Mouse (Mus musculus) lung, embryonic 15.5 days (tissue): ENCODE data around the gene Rapgef4. TPM values are rescaled to one million over a fixed set of nuclear protein-coding genes. Genes with fewer than 3 reads are reported as not detected.

Experiments
- ATAC-seq: fragments of 200-750 bp; cut with Nextera tagmentation; 2 replicates; pipeline ENCODE4 v1.8.0; 2017; ENCODE audit warnings: moderate number of reproducible peaks, borderline replicate concordance; ENCODE audit not compliant: low FRiP score, low TSS enrichment; ENCODE audit errors: extremely low read depth
- H3K27ac ChIP-seq: fragments of 300-500 bp; sonication (generic); 2 replicates; pipeline ENCODE4 v1.5.1; 2015; ENCODE audit warnings: moderate library complexity, mild to moderate bottlenecking, inconsistent platforms
- H3K27me3 ChIP-seq: fragments of 300-500 bp; sonication (generic); 2 replicates; pipeline ENCODE4 v1.6.1; 2015; ENCODE audit warnings: inconsistent platforms
- H3K36me3 ChIP-seq: fragments of 300-500 bp; sonication (generic); 2 replicates; pipeline ENCODE4 v1.6.1; 2015; ENCODE audit warnings: inconsistent platforms
- H3K4me1 ChIP-seq: fragments of 300-500 bp; sonication (generic); 2 replicates; pipeline ENCODE4 v1.6.1; 2015; ENCODE audit warnings: inconsistent platforms
- H3K4me2 ChIP-seq: fragments of 300-500 bp; sonication (generic); 2 replicates; pipeline ENCODE4 v1.6.1; 2015; ENCODE audit warnings: inconsistent platforms, mild to moderate bottlenecking, moderate library complexity
- H3K4me3 ChIP-seq: fragments of 300-500 bp; sonication (generic); 2 replicates; pipeline ENCODE4 v1.5.1; 2015; ENCODE audit warnings: mild to moderate bottlenecking, inconsistent platforms
- H3K9ac ChIP-seq: fragments of 300-500 bp; sonication (generic); 2 replicates; pipeline ENCODE4 v1.6.1; 2015; ENCODE audit warnings: inconsistent platforms
- H3K9me3 ChIP-seq: fragments of 300-500 bp; sonication (generic); 2 replicates; pipeline ENCODE4 v1.6.1; 2016; ENCODE audit warnings: inconsistent platforms
- WGBS: fragments of 180-500 bp; shearing (Covaris S2); methylation state at CpG from one replicate; pipeline ENCODE4 v1.1.7; 2015; 5-methylcytosine and 5-hydroxymethylcytosine counted together
- polyA plus RNA-seq: library from polyadenylated mRNA; unstranded; fragments of >200 nt; fragmentation: Nextera tagmentation; extraction: Ambion mirVana; gene quantifications from 2 replicates; pipeline ENCODE4 v1.2.1, GENCODE M21; 2015

The Rapgef4 gene
- polyA plus RNA-seq, 1 experiment from 2014 or later, result 5.0 TPM

GRCm38 (mm10) chr2:72252510-72253505 is 271.8 kb downstream of the Rapgef4 start:
- ATAC-seq, result no peak
- 66% methylated on average over 18 of the region's 18 CpGs for WGBS
- Histone ChIP-seq H3K4me3 (no peak overlapping the region), H3K27ac (no peak overlapping the region), H3K36me3 (no peaks in the 10 kb centered on the region), H3K4me2 (no peak overlapping the region), H3K9me3 (no peaks in the 10 kb centered on the region), H3K4me1 (peaks cover 17% of the 10 kb centered on the region), H3K27me3 (no peaks in the 10 kb centered on the region), H3K9ac (no peak overlapping the region)

- H3K4me2 ChIP-seq, result 0 out of 2 replicates have a peak overlapping the region, but pooled peaks have one; percentile 50
- H3K9me3 ChIP-seq, result no peaks in the 10 kb centered on the region
- peaks cover 17% of the 10 kb centered on the region for H3K4me1 ChIP-seq
- WGBS, result 53% methylated on average over 4 of the region's 4 CpGs
- ATAC-seq, result no peak
- no peaks in the 10 kb centered on the region for H3K36me3 ChIP-seq
- H3K27ac ChIP-seq, result no peak overlapping the region
- H3K9ac ChIP-seq, result no peak overlapping the region
- H3K4me3 ChIP-seq, result no peak overlapping the region
- no peaks in the 10 kb centered on the region for H3K27me3 ChIP-seq
Measured at GRCm38 (mm10) chr2:72253882-72254281, 272.8 kb downstream of the Rapgef4 start.

- Histone ChIP-seq H3K27ac (no peak overlapping the region), H3K9me3 (no peaks in the 10 kb centered on the region), H3K27me3 (no peaks in the 10 kb centered on the region), H3K4me3 (peak overlapping the region; percentile 15; the same call in 1 of the 2 replicates), H3K36me3 (no peaks in the 10 kb centered on the region), H3K4me1 (peaks cover 17% of the 10 kb centered on the region), H3K9ac (no peak overlapping the region), H3K4me2 (peak overlapping the region; percentile 50)
- no peak for ATAC-seq
- 25% methylated on average over 14 of the region's 14 CpGs for WGBS
Measured at GRCm38 (mm10) chr2:72254813-72255582, 274.0 kb downstream of the Rapgef4 start.

GRCm38 (mm10) chr2:72260704-72261103 is 279.7 kb downstream of the Rapgef4 start:
- ATAC-seq, result no peak
- no peak overlapping the region for H3K9ac ChIP-seq
- no peaks in the 10 kb centered on the region for H3K36me3 ChIP-seq
- H3K4me3 ChIP-seq, result no peak overlapping the region
- no peaks in the 10 kb centered on the region for H3K4me1 ChIP-seq
- no peak overlapping the region for H3K27ac ChIP-seq
- 95% methylated on average over 1 of the region's 1 CpGs for WGBS
- no peak overlapping the region for H3K4me2 ChIP-seq
- no peaks in the 10 kb centered on the region for H3K9me3 ChIP-seq
- no peaks in the 10 kb centered on the region for H3K27me3 ChIP-seq

- Histone ChIP-seq H3K4me1 (no peaks in the 10 kb centered on the region), H3K4me2 (no peak overlapping the region), H3K4me3 (no peak overlapping the region), H3K27ac (no peak overlapping the region), H3K9me3 (no peaks in the 10 kb centered on the region), H3K9ac (no peak overlapping the region), H3K36me3 (no peaks in the 10 kb centered on the region), H3K27me3 (no peaks in the 10 kb centered on the region)
- 68% methylated on average over 6 of the region's 6 CpGs for WGBS
- no peak for ATAC-seq
Measured at GRCm38 (mm10) chr2:72262814-72263480, 281.9 kb downstream of the Rapgef4 start.

- no peak for ATAC-seq
- no peak overlapping the region for H3K4me3 ChIP-seq
- WGBS, result 87% methylated on average over 6 of the region's 6 CpGs
- H3K27me3 ChIP-seq, result no peaks in the 10 kb centered on the region
- H3K27ac ChIP-seq, result no peak overlapping the region
- H3K4me1 ChIP-seq, result peaks cover 4% of the 10 kb centered on the region
- H3K4me2 ChIP-seq, result no peak overlapping the region
- H3K9me3 ChIP-seq, result no peaks in the 10 kb centered on the region
- no peaks in the 10 kb centered on the region for H3K36me3 ChIP-seq
- H3K9ac ChIP-seq, result no peak overlapping the region
Measured at GRCm38 (mm10) chr2:72267390-72267789, 286.4 kb downstream of the Rapgef4 start.

- H3K4me1 ChIP-seq, result peaks cover 4% of the 10 kb centered on the region
- no peaks in the 10 kb centered on the region for H3K9me3 ChIP-seq
- H3K36me3 ChIP-seq, result no peaks in the 10 kb centered on the region
- 0 out of 2 replicates have a peak overlapping the region, but pooled peaks have one; percentile 20 for H3K27ac ChIP-seq
- H3K4me3 ChIP-seq, result no peak overlapping the region
- H3K9ac ChIP-seq, result no peak overlapping the region
- H3K4me2 ChIP-seq, result no peak overlapping the region
- no peak; the same call in 1 of the 2 replicates for ATAC-seq
- H3K27me3 ChIP-seq, result no peaks in the 10 kb centered on the region
- WGBS, result 52% methylated on average over 4 of the region's 4 CpGs
Measured at GRCm38 (mm10) chr2:72269651-72270341, 288.8 kb downstream of the Rapgef4 start.

- H3K4me2 ChIP-seq, result no peak overlapping the region
- H3K9ac ChIP-seq, result no peak overlapping the region
- 75% methylated on average over 4 of the region's 4 CpGs for WGBS
- no peak overlapping the region for H3K4me3 ChIP-seq
- H3K27ac ChIP-seq, result no peak overlapping the region
- H3K9me3 ChIP-seq, result no peaks in the 10 kb centered on the region
- no peaks in the 10 kb centered on the region for H3K27me3 ChIP-seq
- H3K36me3 ChIP-seq, result no peaks in the 10 kb centered on the region
- H3K4me1 ChIP-seq, result peaks cover 3% of the 10 kb centered on the region; the same call in 1 of the 2 replicates
- no peak for ATAC-seq
Measured at GRCm38 (mm10) chr2:72278247-72278873, 297.3 kb downstream of the Rapgef4 start.

GRCm38 (mm10) chr2:72280524-72280923 is 299.5 kb downstream of the Rapgef4 start:
- no peak for ATAC-seq
- Histone ChIP-seq H3K4me3 (no peak overlapping the region), H3K27ac (no peak overlapping the region), H3K9me3 (no peaks in the 10 kb centered on the region), H3K27me3 (no peaks in the 10 kb centered on the region), H3K4me2 (no peak overlapping the region), H3K36me3 (no peaks in the 10 kb centered on the region), H3K9ac (no peak overlapping the region), H3K4me1 (peaks cover 3% of the 10 kb centered on the region; the same call in 1 of the 2 replicates)
- 86% methylated on average over 5 of the region's 5 CpGs for WGBS

GRCm38 (mm10) chr2:72281971-72282370 is 300.9 kb downstream of the Rapgef4 start:
- no peak overlapping the region for H3K4me3 ChIP-seq
- H3K4me1 ChIP-seq, result peaks cover under 1% of the 10 kb centered on the region; the same call in 1 of the 2 replicates
- no peak for ATAC-seq
- H3K27ac ChIP-seq, result no peak overlapping the region
- no peak overlapping the region for H3K4me2 ChIP-seq
- H3K27me3 ChIP-seq, result no peaks in the 10 kb centered on the region
- WGBS, result 87% methylated on average over 14 of the region's 14 CpGs
- no peak overlapping the region for H3K9ac ChIP-seq
- H3K36me3 ChIP-seq, result no peaks in the 10 kb centered on the region
- no peaks in the 10 kb centered on the region for H3K9me3 ChIP-seq

GRCm38 (mm10) chr2:72282733-72283132 is 301.7 kb downstream of the Rapgef4 start:
- no peak overlapping the region for H3K4me2 ChIP-seq
- H3K9ac ChIP-seq, result no peak overlapping the region
- H3K4me3 ChIP-seq, result no peak overlapping the region
- no peaks in the 10 kb centered on the region for H3K36me3 ChIP-seq
- H3K4me1 ChIP-seq, result peaks cover 6% of the 10 kb centered on the region
- WGBS, result 65% methylated on average over 4 of the region's 4 CpGs
- no peaks in the 10 kb centered on the region for H3K9me3 ChIP-seq
- H3K27me3 ChIP-seq, result no peaks in the 10 kb centered on the region
- no peak for ATAC-seq
- no peak overlapping the region for H3K27ac ChIP-seq
